Mouse (Mus musculus) midbrain, embryonic 14.5 days (tissue): ENCODE measurements at regions not wholly inside any gene's neighbourhood (a gene's known extent, or its start where the extent isn't known, plus 50 kb on each side); places are given as distances from the start of the nearest gene placed in this dataset.
"Not testable (repeated sequence)": the region's sequence is repeated elsewhere in the genome, so short reads cannot be mapped to it uniquely, and the experiment has no call there.

Experiments
- ATAC-seq: fragments of 200-750 bp; cut with Nextera tagmentation; 2 replicates; pipeline ENCODE4 v1.8.0; 2017; ENCODE audit warnings: moderate number of reproducible peaks, moderate library complexity; ENCODE audit not compliant: low FRiP score, low TSS enrichment
- DNase-seq: peaks from one replicate; pipeline ENCODE4 v3.0.0-alpha.2; 2015
- H3K27ac ChIP-seq: fragments of 300-500 bp; sonication (generic); replicated peaks from 2 replicates; pipeline ENCODE4 v1.5.1; 2014; ENCODE audit warnings: mild to moderate bottlenecking, low read depth, low read length, moderate library complexity
- H3K27me3 ChIP-seq: fragments of 300-500 bp; sonication (generic); 2 replicates; pipeline ENCODE4 v1.6.1; 2014; ENCODE audit warnings: low read length, control low read depth, mixed read lengths; ENCODE audit not compliant: control insufficient read depth, insufficient read depth
- H3K36me3 ChIP-seq: fragments of 300-500 bp; sonication (generic); 2 replicates; pipeline ENCODE4 v1.6.1; 2014; ENCODE audit warnings: low read length, control low read depth; ENCODE audit not compliant: control insufficient read depth, insufficient read depth
- H3K4me1 ChIP-seq: fragments of 300-500 bp; sonication (generic); 2 replicates; pipeline ENCODE4 v1.6.1; 2014; ENCODE audit warnings: mild to moderate bottlenecking, antibody characterized with exemption, low read length, control low read depth; ENCODE audit not compliant: control insufficient read depth, insufficient read depth
- H3K4me2 ChIP-seq: fragments of 300-500 bp; sonication (generic); 2 replicates; pipeline ENCODE4 v1.6.1; 2014; ENCODE audit warnings: mild to moderate bottlenecking, low read length, moderate library complexity
- H3K4me3 ChIP-seq: fragments of 300-500 bp; sonication (generic); replicated peaks from 2 replicates; pipeline ENCODE4 v1.5.1; 2014; ENCODE audit warnings: low read depth, low read length
- H3K9ac ChIP-seq: fragments of 300-500 bp; sonication (generic); replicated peaks from 2 replicates; pipeline ENCODE4 v1.6.1; 2014; ENCODE audit warnings: mild to moderate bottlenecking, low read length, moderate library complexity
- H3K9me3 ChIP-seq: fragments of 300-500 bp; sonication (generic); 2 replicates; pipeline ENCODE4 v1.6.1; 2016; ENCODE audit warnings: low read length, control low read depth, mixed read lengths; ENCODE audit not compliant: control insufficient read depth
- WGBS: fragments of 180-500 bp; shearing (Covaris S2); extraction: QIAGEN DNeasy Blood & Tissue Kit; methylation state at CpG from one replicate; pipeline ENCODE4 v1.1.7; 2014; 5-methylcytosine and 5-hydroxymethylcytosine counted together

DNA sequence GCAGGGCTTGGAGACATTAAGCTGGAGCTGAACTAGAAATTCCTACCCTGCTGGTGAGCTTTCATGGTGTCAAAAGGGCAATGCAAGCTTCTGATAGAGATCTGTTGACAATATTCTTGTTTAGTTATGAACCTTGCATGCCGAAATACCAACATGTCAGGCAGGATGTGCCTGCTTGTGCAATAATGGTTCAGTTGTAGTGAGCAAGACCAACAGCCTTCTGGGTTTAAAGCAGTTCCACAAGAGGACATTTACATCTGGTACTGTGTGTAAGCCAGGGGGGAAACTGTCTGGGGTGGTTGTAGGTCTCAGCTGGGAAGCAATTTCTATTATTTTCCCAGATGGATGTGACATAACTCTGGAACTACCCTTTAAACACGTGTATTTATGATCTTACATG is 987.6 kb upstream of the Gm38303 start:
- H3K9ac ChIP-seq: no peak overlapping the region
- DNase-seq: no peak
- no peak overlapping the region for H3K27ac ChIP-seq
- no peak for ATAC-seq
- no peaks in the 10 kb centered on the region for H3K27me3 ChIP-seq
- H3K36me3 ChIP-seq: no peaks in the 10 kb centered on the region
- H3K4me1 ChIP-seq: no peaks in the 10 kb centered on the region
- H3K9me3 ChIP-seq: no peaks in the 10 kb centered on the region
- H3K4me3 ChIP-seq: no peak overlapping the region
- H3K4me2 ChIP-seq: no peak overlapping the region
- 62% methylated on average over 2 of the region's 2 CpGs for WGBS

DNA sequence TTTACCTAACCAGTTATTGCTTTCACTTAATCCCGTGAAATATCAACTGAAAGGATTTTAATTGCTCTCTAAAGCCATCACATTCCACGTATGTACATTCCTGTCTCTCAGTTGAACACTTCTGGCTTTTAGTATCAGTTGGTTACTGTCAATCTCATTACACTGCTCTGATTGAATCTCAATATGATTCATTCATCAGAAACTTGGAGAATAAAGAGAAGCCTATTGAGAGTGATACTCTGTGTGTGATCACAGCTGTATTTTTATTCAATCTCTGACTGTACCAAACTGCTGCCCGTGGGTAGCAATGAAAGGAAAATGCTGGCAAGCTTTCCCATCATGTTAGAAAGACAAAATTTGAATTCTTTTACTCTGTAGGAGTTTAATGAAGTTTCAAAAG is 957.5 kb upstream of the Gm38303 start:
- no peak overlapping the region for H3K27ac ChIP-seq
- H3K9ac ChIP-seq: no peak overlapping the region
- H3K4me1 ChIP-seq: no peaks in the 10 kb centered on the region
- no peaks in the 10 kb centered on the region for H3K9me3 ChIP-seq
- no peaks in the 10 kb centered on the region for H3K36me3 ChIP-seq
- 68% methylated on average over 3 of the region's 3 CpGs for WGBS
- H3K27me3 ChIP-seq: no peaks in the 10 kb centered on the region
- DNase-seq (no peak), ATAC-seq (no peak)
- H3K4me2 ChIP-seq: no peak overlapping the region
- H3K4me3 ChIP-seq: no peak overlapping the region

- H3K4me1 ChIP-seq: no peaks in the 10 kb centered on the region
- no peak overlapping the region for H3K9ac ChIP-seq
- no peaks in the 10 kb centered on the region for H3K36me3 ChIP-seq
- H3K27me3 ChIP-seq: no peaks in the 10 kb centered on the region
- ATAC-seq (no peak), DNase-seq (no peak)
- 94% methylated on average over 3 of the region's 3 CpGs for WGBS
- H3K27ac ChIP-seq: no peak overlapping the region
- no peak overlapping the region for H3K4me2 ChIP-seq
- no peak overlapping the region for H3K4me3 ChIP-seq
- H3K9me3 ChIP-seq: no peaks in the 10 kb centered on the region
Observed at GRCm38 (mm10) chr3:11261052-11261451, 925.6 kb upstream of the Gm38303 start.

GRCm38 (mm10) chr3:11213996-11214395 is 878.5 kb upstream of the Gm38303 start:
- no peaks in the 10 kb centered on the region for H3K27me3 ChIP-seq
- no peaks in the 10 kb centered on the region for H3K9me3 ChIP-seq
- 88% methylated on average over 2 of the region's 2 CpGs for WGBS
- no peak for ATAC-seq
- no peak overlapping the region for H3K27ac ChIP-seq
- H3K9ac ChIP-seq: no peak overlapping the region
- no peak overlapping the region for H3K4me3 ChIP-seq
- H3K4me2 ChIP-seq: no peak overlapping the region
- no peaks in the 10 kb centered on the region for H3K36me3 ChIP-seq
- no peak for DNase-seq
- H3K4me1 ChIP-seq: no peaks in the 10 kb centered on the region

DNA sequence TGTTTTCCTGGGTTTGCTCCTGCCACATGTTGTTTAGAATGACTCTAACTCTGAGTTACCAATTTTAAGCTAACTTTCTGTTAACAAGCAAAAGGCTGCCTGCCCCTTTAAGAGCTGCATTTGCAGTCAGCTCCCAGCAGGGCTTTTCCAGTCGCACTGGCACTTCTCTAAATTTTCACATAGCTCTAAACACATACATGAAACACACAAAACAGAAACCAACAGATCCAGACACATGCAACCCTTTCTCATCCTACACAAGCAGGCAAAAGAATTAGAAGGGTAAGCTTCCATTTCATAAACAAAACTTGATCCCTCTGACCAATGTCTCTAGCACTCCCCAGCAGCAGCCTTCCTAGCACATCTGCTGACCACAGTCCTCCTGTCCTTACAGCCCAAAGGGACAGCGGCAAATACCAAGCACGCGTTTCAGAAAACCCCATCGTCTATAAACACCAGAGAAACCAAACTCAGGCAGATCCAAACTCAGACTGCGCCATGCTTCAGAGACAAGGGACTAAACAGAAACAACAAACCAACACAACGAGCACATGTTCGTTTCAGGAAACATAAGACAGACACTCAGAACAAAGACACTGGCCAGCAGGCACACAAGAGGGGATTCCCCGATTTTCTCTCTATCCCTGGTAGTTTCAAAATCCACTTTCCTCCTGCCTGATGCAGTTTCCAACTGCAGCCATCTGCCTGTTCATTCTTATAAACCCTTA is 877.6 kb upstream of the Gm38303 start:
- not testable (repeated sequence) for H3K9me3 ChIP-seq, H3K27ac ChIP-seq, H3K27me3 ChIP-seq, ATAC-seq, H3K9ac ChIP-seq, H3K4me1 ChIP-seq, H3K36me3 ChIP-seq, H3K4me3 ChIP-seq
- peak; percentile 55 for DNase-seq
- H3K4me2 ChIP-seq: peak overlapping the region; percentile 21; the same call in 1 of the 2 replicates
- WGBS: 30% methylated on average over 9 of the region's 9 CpGs

DNA sequence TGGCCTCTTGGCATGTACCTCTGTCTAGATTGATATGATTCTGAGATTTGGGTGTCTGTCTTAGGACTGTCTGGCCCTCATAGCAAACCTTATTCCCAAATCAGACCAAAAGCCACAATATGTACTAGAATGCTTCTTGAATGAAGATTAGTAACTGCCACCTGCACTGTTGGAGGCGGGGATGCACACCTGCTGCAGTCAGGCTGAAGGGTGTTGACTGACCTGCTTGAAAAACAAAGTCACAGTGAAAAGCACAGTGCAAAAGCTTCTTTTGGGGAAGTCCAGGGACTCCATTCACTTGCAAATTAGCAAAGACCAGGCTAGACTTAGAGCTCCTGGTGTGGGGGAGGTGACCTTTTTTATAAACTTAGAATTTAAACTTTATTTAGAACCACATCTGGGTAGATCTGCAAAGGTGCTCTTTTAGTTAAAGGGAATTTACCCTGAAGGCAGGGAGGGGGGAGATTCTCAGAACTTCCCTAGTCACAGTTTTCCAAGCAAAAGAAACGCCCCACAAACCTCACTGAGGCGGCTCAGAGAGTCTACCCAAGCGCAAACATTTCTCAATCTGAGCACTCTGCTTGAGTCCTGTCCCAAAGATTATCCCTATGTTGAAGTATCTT is 876.9 kb upstream of the Gm38303 start:
- H3K4me2 ChIP-seq, H3K27me3 ChIP-seq, H3K9me3 ChIP-seq, H3K9ac ChIP-seq, H3K4me3 ChIP-seq, H3K27ac ChIP-seq, H3K4me1 ChIP-seq, DNase-seq, H3K36me3 ChIP-seq, ATAC-seq: not testable (repeated sequence)
- 20% methylated on average over 4 of the region's 4 CpGs for WGBS

- H3K9ac ChIP-seq, H3K4me3 ChIP-seq, H3K9me3 ChIP-seq, DNase-seq, H3K36me3 ChIP-seq, ATAC-seq, H3K27me3 ChIP-seq, H3K4me2 ChIP-seq, H3K4me1 ChIP-seq, H3K27ac ChIP-seq: not testable (repeated sequence)
- WGBS: 42% methylated on average over 10 of the region's 10 CpGs
Observed at GRCm38 (mm10) chr3:11210920-11211811, 875.7 kb upstream of the Gm38303 start.

DNA sequence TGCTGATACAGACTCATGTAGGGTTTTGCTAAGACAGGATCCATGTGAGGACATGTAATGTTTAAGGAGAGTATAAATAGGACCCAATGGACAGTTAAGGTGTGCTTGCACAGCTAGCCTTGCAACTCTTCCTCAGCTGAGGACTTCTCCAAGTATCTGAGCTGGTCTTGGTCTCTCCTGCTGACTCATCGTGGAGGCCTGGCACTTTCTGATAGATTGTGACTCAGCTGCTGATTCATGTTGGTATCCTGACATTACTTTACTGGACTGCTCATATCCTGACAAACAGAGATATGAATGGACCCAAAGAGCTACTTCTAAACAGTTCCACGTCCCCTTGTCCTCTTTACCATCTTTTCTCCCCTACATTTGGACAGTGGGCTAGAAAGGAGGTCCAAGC is 838.5 kb upstream of the Gm38303 start:
- 79% methylated on average over 2 of the region's 2 CpGs for WGBS
- Histone ChIP-seq H3K27me3 (no peaks in the 10 kb centered on the region), H3K36me3 (no peaks in the 10 kb centered on the region), H3K9ac (no peak overlapping the region), H3K9me3 (no peaks in the 10 kb centered on the region), H3K4me1 (no peaks in the 10 kb centered on the region), H3K27ac (no peak overlapping the region), H3K4me2 (no peak overlapping the region), H3K4me3 (no peak overlapping the region)
- DNase-seq: no peak
- no peak for ATAC-seq
